Mouse (Mus musculus): ENCODE data around the gene Ccdc14.
A peak's percentile ranks its signal among the peaks of the same experiment; 100 is the strongest.
"Not testable (repeated sequence)": the region's sequence is repeated elsewhere in the genome, so short reads cannot be mapped to it uniquely, and the experiment has no call there.

Ccdc14 gene

DNA sequence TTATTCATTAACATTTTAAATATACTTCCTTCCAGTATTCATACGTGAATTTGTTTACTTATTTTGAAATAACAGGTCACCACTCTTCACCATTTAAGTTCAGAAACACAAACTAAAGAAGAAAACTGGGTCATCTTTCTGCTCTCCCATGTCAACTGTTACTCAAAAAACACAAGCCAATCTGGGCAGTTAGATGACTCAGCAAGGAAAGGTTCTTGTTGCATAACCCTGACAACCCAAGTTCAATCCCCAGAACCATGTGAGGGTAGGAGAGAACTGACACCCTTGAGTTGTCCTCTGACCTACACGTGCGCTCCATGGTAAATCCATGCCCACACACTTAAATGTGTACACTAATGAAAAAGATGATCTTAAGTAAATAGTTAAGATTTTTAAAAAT, 34.7 kb downstream of the Ccdc14 start:
- no peak for DNase-seq

DNA sequence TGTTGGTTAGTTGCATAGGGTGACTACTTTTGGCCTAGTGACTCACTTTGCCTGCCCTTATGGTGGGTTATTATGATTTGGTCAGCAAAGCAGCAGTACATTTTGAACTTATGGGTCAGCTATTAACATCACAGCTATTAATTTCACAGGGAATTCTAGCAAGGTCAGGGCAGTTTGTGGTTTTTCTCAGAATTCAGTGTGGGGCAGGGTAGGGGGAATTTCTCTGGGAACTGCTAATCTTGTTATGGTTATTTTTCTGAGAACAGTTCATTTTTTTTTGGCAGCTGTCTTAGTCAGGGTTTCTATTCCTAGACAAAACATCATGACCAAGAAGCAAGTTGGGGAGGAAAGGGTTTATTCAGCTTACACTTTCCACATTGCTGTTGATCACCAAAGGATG, 38.2 kb downstream of the Ccdc14 start:
- DNase-seq, result not testable (repeated sequence)

DNA sequence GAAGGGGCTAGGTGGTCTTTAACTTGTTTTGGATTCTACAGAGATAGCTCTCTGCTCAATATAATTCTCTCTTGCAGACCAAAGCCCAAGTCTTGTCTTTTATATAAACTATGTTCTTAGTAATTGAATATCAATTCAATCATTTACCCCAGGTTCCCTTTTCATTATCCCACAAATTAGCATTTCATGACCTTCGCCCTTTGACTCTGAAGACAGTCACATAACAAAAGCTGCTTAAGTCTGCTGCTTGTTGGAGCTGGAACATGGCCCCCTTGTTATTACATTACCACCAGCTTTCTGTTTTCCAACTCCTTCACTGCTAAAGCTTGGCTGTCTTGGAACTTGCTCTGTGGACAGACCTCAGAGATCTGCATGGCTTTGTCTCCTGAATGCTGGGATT, 39.0 kb downstream of the Ccdc14 start:
- DNase-seq, result no peak

DNA sequence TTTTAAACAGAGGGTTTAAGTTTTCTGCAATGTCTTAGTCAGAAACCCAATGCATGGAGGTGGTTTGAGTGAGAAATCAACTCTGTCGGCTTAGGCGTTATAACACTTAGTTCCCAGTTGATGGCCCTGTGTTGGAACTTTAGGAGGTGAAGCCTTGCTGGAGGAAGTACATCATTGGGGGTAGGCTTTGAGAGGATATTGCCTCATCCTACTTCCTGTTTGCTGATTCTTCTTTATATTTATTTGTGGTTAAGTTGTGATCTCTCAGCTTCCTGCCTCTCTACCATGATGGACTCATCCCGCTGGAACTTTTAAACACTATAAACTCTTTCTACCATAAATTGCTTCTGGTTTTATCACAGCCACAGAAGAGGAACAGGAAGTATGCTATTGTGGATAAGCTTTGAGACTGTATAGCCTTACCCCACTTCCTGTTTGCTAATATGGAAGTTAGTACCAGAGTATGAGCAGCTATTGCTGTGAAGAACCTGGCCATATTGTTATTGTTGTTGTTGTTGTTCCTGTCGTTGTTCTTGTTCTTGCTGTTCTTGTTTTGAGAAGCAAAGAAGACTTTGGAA, 48.3 kb downstream of the Ccdc14 start:
- no peak for DNase-seq

DNA sequence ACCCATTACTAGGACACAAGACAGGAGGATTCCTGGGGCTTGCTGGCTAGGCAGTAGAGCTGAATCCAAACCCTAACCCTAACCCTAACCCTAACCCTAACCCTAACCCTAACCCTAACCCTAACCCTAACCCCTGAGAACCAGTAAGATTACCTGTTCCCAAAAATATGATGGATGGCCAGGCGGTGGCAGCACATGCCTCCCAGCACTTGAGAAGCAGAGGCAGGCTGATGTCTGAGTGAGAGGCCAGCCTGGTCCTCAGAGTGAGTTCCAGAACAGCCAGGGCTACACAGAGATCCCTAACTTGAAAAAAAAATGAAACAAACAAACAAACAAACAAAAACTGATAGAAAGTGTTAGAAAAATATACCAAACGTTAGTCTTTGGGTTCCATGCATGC, 52.5 kb downstream of the Ccdc14 start:
- DNase-seq, result no peak

DNA sequence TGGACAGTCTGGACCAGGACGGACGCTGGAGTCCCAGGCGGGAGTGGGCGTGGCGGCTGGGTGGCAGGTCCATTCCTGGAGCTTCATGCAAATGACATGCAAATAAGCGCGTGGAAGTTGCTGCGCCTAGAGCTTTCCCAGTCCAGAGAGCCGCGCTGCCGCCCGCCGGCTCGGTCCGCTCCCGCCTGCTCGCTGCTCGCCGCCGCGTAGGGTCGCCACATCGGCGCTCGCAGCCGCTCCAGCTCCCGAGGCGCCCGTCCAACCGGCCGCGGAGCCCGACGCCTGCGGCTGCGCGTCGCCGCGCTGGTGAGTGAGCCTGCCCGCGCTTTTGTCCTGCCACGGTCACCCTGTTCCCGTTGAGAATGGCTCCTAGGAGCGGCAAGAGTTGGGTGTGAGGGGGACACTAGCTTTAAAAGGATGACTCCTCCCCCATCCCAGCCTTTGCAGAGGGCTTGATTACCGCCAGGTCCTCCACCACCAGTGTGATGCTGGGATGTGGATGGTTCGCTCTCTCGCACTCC, 54.7 kb downstream of the Ccdc14 start, which contains the start of gene Mylk:
Mylk (plus strand) TSS at position 146 of the 521 bp plus-strand sequence.
- peak; percentile 53 to 60 for DNase-seq

DNA sequence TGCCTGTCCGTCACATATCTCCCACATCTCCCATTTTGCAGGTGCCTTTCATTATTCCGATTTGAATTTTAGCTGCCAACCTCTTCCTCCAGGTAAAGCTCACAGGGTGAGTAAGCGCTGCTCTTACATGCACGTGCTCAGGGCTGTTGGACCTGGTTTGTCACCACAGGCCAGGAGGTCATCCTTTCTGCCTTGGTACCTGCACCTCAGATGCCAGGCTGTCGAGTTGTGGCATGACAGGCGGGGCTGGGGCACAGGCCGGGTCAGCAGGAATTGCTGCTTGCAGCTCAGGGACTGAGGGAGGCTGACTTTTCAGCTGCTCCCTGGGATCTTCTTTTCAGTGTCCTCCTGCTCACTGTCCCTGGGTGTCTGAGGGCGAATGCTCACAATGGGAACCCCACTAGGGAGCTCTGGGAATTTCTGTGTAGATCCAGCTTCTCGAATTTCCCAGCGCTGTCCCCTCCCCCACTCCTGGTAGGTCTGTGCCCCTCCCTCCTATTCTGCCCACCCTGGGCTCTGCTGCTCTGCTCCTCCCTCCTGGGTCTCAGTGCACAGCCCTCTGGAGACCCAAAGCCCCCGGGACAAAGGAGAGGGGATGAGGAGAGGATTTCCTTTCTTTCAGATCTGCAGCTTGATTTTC, 57.8 kb downstream of the Ccdc14 start:
- DNase-seq, result no peak

DNA sequence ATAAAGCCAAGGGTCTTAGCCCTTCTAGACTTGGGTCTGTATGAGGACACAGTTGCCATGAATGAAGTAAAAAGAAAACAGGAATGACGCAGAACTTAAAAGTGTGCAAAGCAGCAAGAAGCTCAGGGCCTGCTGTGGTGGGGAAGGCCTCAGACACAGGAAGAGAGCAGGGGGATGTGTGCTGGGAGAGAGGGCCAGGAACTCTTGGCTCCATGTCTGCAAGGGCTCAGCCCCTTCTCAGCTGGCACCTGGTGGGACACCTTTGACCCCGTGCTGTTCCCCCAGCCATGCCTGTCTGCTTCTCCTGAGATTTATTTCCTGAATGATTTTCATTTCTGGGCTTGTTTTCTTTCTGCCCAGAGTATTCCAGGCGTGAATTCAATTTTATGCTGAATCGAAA, 59.1 kb downstream of the Ccdc14 start:
- DNase-seq, result no peak

DNA sequence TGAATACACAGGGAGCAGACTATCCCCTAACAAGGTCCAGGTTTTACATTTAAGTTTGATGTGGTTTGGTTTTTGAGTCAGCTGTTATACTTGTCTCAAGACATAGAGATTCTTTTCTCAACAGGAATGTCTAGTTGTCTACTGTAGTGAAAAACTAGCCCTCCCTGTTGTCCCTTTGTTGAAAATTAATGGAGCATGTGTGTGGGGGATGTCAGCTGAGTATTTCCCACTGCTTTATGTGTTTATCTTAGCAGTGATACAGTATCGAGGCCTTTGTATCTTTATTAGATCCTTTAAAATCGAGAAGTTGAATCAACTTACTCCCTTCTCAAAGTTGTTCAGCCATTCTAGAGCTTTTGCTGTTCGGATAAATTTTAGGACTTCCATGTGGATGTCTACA, 61.6 kb downstream of the Ccdc14 start:
- DNase-seq, result no peak

DNA sequence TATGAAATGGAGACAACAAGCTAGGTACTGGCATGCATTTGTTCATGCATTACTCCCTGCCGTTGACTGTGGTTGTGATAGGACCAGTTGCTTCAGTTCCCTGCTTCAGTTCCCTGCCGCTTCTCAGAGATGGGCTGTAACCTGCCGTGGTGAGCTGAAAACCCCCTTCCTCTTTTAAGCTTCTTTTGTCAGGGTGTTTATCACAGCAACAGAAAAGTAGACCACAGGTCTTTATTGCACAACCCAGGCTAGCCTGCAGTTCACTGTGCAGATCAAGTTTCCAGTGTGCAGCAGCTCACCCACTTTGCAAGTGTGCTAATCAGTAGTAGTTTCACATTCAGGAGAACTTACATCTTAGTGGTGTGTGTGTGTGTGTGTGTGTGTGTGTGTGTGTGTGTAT, 62.6 kb downstream of the Ccdc14 start:
- DNase-seq, result no peak

DNA sequence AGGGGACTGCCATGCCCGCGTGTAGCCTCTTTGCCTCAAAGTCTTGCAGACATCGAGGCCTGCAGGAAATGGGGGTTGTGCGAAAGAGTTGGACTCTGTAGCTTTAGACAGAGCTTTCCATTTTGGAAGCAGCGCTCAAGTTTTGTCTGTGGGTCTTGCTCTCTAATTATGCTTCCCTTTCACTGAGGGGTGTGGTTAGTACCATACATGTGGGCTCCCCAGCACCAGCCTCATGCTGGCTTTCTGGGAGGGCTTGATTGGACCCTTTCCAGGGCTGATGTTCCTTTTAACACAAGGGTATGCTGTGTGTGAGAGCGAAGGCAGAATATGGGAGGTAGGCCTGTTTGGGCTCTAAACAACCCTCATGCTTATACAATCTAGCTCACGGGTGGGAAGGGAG, 66.6 kb downstream of the Ccdc14 start:
- no peak for DNase-seq

DNA sequence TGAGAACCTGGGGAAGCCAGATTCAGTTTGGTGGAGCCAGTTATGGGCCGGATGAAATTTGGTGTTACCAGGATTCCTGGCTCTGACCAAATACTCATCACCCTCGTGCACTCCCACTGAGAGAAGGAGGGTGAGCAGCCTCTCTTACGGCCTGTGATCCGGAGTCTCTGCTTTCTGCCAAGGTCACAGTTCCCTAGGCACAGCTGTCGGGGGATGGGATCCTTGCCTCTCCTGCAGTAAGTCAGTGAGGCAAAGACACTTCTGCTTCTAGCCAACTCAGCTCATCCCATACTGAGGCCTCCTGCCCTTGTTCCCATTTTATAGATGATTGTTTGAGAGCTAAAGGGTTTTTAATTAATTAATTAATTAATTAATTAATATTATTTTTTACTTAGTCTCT, 67.8 kb downstream of the Ccdc14 start:
- no peak for DNase-seq

DNA sequence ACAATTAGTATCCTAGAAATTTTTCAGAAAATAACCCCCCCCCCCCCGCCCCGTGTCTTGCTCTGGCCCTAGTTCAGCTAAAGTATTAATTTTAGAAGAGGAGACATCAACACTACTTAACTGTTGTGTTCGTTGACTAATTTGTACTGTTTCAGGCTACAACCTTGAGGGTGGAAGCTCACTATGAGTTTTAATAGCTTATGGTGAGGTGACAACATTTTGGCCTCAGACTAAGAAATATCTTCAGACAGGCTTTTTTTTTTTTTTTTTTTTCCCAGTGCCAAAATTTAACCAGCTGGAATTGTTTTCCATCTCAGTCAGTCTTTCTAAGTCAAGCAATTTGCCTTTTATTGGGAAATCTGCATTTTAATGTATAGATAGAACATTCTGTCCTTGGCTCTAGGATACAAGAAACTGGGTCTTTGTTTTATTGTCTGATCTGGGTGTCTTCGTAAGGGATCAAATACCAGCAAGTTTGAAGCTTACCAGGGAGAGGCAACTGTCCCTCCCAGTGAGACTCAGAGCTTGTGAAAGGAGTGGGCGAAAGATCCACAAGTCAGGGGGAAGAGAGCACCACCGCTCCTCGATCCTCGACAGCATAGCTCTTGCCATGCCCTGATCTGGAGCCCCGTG, 73.7 kb downstream of the Ccdc14 start:
- DNase-seq, result no peak

DNA sequence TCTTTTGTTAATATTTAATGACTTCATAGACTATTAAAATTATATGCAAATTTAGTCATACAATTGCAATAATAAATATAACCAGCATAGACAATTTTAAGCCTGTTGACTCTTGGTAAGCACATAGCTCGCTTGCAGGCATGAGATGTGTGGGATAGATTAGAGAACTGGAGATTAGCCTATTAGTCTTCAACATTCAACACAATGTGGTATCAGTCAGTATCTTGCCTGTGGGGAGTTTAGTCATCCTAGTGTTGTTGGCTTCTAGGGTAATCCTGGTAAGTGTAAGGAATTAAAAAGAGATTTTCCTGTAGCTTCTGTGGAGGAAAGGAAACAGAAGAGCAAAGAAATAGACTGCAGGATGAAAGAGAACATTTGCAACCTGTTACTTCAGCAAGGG, 75.2 kb downstream of the Ccdc14 start:
- DNase-seq, result no peak

DNA sequence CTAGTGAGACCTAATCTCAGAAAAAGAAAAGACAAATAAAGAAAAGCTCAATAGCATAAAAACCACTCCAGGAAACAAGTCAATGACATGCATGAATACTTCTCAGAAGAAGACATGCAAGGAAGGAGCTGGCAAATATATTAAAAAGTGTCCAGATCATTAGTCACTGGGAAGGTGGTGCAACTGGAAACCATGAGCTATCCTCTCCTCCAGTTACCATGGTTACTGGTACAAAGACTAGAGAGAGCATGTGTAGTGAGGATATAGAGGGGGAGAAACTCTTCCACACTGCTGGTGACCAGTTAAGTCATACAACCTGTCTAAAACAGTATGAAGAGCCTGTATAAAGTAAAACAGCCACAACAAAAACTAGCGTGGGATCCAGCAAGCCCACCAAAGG, 75.8 kb downstream of the Ccdc14 start:
- DNase-seq, result no peak

DNA sequence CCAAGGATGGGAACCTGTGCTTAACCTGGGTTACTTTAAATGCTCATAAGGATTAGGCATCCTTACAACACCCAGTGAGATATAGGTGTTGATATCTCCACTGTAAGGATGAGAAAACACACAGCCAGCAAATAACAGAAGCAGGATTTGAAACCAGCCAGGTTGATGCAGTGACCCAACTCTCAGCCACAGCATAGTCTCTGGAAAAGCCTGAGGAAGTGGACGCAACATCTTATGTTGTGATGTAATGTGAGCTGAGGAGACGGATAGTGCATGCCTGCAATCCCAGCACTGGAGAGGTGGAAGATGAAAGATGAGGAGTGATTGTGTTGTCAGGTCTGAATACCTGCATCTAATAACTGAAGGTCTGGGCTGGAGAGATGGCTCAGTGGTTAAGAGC, 77.0 kb downstream of the Ccdc14 start:
- DNase-seq, result no peak

DNA sequence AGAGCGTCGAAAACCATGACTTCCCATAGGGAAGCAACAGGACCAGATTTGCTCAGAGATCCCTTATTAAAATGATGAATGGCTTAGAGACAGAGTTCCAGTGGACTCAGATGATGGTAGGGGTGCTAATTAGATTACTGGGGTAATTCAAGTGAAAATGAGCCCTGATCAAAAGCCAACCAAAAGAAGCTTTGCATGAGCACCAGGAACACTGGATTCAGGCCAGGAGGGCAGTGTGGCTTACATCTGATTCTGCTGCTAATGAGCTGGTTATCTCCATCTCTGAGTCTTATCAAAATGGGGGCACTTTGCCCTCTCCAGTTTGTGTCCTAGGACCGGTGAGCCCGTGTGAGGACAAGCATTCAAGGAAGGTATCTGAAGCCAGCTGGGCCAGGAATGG, 78.0 kb downstream of the Ccdc14 start:
- DNase-seq, result no peak

DNA sequence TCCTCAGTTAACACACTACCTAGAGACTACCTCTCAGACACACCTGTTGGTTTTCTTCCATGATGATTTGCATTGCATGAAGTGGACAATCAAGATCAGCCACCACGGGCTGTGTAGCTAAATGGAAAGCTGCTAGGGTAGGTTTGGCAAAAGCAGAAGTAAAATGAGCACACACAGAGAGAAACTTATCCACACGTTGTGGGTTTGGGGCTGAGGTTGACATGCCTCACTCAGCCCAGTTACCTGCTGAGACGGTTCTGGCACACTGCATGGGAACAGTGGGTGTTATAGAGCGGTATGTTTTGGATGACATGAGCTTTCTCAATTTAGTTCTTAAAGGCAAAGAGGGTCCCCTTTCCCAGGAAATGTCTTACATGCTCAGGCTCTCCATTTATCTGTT, 79.7 kb downstream of the Ccdc14 start:
- DNase-seq, result no peak

DNA sequence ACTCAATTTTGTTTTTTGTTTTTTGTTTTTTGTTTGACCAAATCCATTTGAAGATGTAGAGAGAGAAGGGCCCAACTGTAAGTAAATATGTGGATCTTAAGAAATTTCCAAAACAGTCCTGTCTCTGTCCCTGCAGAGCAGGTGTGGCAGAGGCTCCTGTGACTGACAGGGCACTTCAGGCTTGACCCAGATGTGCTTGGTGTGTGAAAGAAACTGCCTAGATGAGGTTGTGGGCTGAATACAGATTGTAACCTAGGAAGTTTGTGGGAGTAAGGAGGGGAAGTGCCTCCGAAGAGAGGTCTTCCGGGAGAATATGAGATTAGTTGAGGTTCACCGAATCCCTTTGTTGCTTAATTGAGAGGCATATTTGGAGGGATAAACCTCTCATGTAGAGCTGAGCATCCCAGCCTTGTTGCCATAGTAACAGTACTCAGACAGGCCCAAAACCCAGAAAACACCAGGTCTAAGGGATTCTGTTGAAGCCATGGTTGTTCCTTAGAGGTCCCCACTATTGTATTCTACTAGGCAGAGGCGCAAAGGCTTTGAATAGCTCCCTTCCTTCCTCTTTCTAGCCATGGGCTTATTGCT, 82.1 kb downstream of the Ccdc14 start:
- no peak for DNase-seq
